Comparison of ENCODE assay signal across 18 mouse cellular contexts in the genomic region with DNA sequence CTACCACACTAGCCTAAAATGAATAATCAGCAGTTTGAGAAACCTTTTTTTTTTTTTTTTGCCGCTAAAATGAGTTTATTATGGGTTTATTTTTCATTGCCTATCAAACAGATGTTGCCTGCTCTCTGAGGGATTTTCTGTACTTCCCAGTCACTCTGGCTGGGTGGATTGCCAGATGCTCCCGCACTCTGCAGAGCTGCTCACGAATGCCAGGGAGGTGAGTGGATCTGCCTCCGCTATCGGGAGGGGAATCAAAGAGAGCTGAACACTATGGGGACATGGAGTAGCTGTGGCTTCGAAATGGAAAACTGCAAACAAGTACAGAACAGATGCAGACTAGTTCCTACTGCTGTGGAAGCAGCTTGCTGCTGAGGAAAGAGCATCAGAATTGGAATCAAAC.
DNase-seq lines count a peak whose midpoint lies in the region; ATAC-seq lines count a peak whose summit lies in the region.
"Had no signal": no experiment of that assay in that cellular context is flagged by ENCODE, and none has a peak within 500 bp of the region (broad histone marks: within the 10 kb centered on the region; RNA-seq: fewer than 3 reads in every experiment).

No protein-coding gene starts in this region.

- no peaks in the 10 kb centered on the region for H3K9me3 ChIP-seq in embryonic facial prominence, embryonic 13.5 days
- no peaks in the 10 kb centered on the region for H3K9me3 ChIP-seq in embryonic facial prominence, embryonic 10.5 days
- H3K9me3 ChIP-seq in midbrain, embryonic 14.5 days (ENCODE audit: control insufficient read depth, low read length): no peaks in the 10 kb centered on the region
- H3K9me3 ChIP-seq in midbrain, embryonic 11.5 days (ENCODE audit: control insufficient read depth, low read length): no peaks in the 10 kb centered on the region
- no peaks in the 10 kb centered on the region for H3K9me3 ChIP-seq in neural tube, embryonic 13.5 days
- H3K9me3 ChIP-seq: liver, embryonic 13.5 days had no signal

- H3K4me1 ChIP-seq in embryonic facial prominence, embryonic 13.5 days: no peaks in the 10 kb centered on the region
- no peaks in the 10 kb centered on the region for H3K4me1 ChIP-seq in embryonic facial prominence, embryonic 10.5 days
- H3K4me1 ChIP-seq in midbrain, embryonic 14.5 days (ENCODE audit: control insufficient read depth, insufficient read depth, low read length): no peaks in the 10 kb centered on the region
- H3K4me1 ChIP-seq in midbrain, embryonic 11.5 days (ENCODE audit: control insufficient read depth, insufficient read depth, low read length): no peaks in the 10 kb centered on the region
- H3K4me1 ChIP-seq in neural tube, embryonic 13.5 days (replicated peaks): no peaks in the 10 kb centered on the region
- H3K4me1 ChIP-seq: liver, embryonic 13.5 days had no signal

- no peak overlapping the region for H3K9ac ChIP-seq in embryonic facial prominence, embryonic 13.5 days
- no peak overlapping the region for H3K9ac ChIP-seq in midbrain, embryonic 14.5 days (replicated peaks; ENCODE audit: low read length)
- H3K9ac ChIP-seq in midbrain, embryonic 11.5 days (ENCODE audit: low read length): no peak overlapping the region
- H3K9ac ChIP-seq in neural tube, embryonic 13.5 days: no peak overlapping the region
- H3K9ac ChIP-seq: liver, embryonic 13.5 days had no signal

- DNase-seq in embryonic facial prominence, embryonic 10.5 days (ENCODE audit: low spot score): no peak
- peak; percentile 37 for DNase-seq in midbrain, embryonic 14.5 days
- no peak for DNase-seq in midbrain, embryonic 11.5 days (ENCODE audit: low spot score, missing footprints)
- DNase-seq in layer of hippocampus, adult 11-12 months (ENCODE audit: low spot score): peak; percentile 17
- no peak for DNase-seq in T-cell, adult 2 months (ENCODE audit: low spot score)
- DNase-seq in kidney, adult 8-10 months: no peak
- DNase-seq: cerebellum, adult 9-10 months; embryo, embryonic 11 days; gastrocnemius, postnatal 10 days; heart, postnatal 4 days; kidney, adult 18-20 months; kidney, postnatal 4 days; liver, embryonic 13.5 days; lung, postnatal 10 days; thymus, postnatal 14 days had no signal

- H3K36me3 ChIP-seq in embryonic facial prominence, embryonic 13.5 days: no peaks in the 10 kb centered on the region
- no peaks in the 10 kb centered on the region for H3K36me3 ChIP-seq in embryonic facial prominence, embryonic 10.5 days (replicated peaks)
- H3K36me3 ChIP-seq in midbrain, embryonic 14.5 days (ENCODE audit: control insufficient read depth, insufficient read depth, low read length): no peaks in the 10 kb centered on the region
- H3K36me3 ChIP-seq in midbrain, embryonic 11.5 days (ENCODE audit: control insufficient read depth, insufficient read depth, low read length): no peaks in the 10 kb centered on the region
- no peaks in the 10 kb centered on the region for H3K36me3 ChIP-seq in neural tube, embryonic 13.5 days
- H3K36me3 ChIP-seq: liver, embryonic 13.5 days had no signal

- H3K4me3 ChIP-seq in embryonic facial prominence, embryonic 13.5 days: no peak overlapping the region
- no peak overlapping the region for H3K4me3 ChIP-seq in embryonic facial prominence, embryonic 10.5 days
- no peak overlapping the region for H3K4me3 ChIP-seq in midbrain, embryonic 14.5 days (replicated peaks; ENCODE audit: low read depth, low read length)
- H3K4me3 ChIP-seq in midbrain, embryonic 11.5 days (ENCODE audit: low read depth, low read length): no peak overlapping the region
- H3K4me3 ChIP-seq in neural tube, embryonic 13.5 days: no peak overlapping the region
- H3K4me3 ChIP-seq: liver, embryonic 13.5 days had no signal

- no peak overlapping the region for H3K27ac ChIP-seq in embryonic facial prominence, embryonic 13.5 days
- no peak overlapping the region for H3K27ac ChIP-seq in embryonic facial prominence, embryonic 10.5 days (replicated peaks)
- H3K27ac ChIP-seq in midbrain, embryonic 14.5 days (replicated peaks; ENCODE audit: low read depth, low read length): no peak overlapping the region
- H3K27ac ChIP-seq in midbrain, embryonic 11.5 days (ENCODE audit: low read depth, low read length): no peak overlapping the region
- peak overlapping the region; percentile 33; the same call in 1 of the 2 replicates for H3K27ac ChIP-seq in neural tube, embryonic 13.5 days (replicated peaks)
- H3K27ac ChIP-seq: liver, embryonic 13.5 days had no signal

- H3K27me3 ChIP-seq in embryonic facial prominence, embryonic 13.5 days: no peaks in the 10 kb centered on the region
- no peaks in the 10 kb centered on the region for H3K27me3 ChIP-seq in embryonic facial prominence, embryonic 10.5 days (replicated peaks; ENCODE audit: low read depth, poor library complexity, severe bottlenecking)
- H3K27me3 ChIP-seq in midbrain, embryonic 14.5 days (ENCODE audit: control insufficient read depth, insufficient read depth, low read length): no peaks in the 10 kb centered on the region
- no peaks in the 10 kb centered on the region for H3K27me3 ChIP-seq in midbrain, embryonic 11.5 days (ENCODE audit: control insufficient read depth, insufficient read depth, low read length)
- H3K27me3 ChIP-seq in neural tube, embryonic 13.5 days: no peaks in the 10 kb centered on the region
- H3K27me3 ChIP-seq: liver, embryonic 13.5 days had no signal

- no peak for ATAC-seq in embryonic facial prominence, embryonic 13.5 days (ENCODE audit: insufficient number of reproducible peaks, insufficient read depth, low FRiP score, low TSS enrichment, low read depth)
- no peak; the same call in 1 of the 2 replicates for ATAC-seq in midbrain, embryonic 14.5 days (ENCODE audit: low FRiP score, low TSS enrichment)
- no peak for ATAC-seq in midbrain, embryonic 11.5 days (ENCODE audit: low FRiP score)
- peak; percentile 85 for ATAC-seq in neural tube, embryonic 13.5 days (ENCODE audit: low read depth)

- WGBS in embryonic facial prominence, embryonic 13.5 days: 49% methylated on average over 6 of the region's 6 CpGs
- WGBS in embryonic facial prominence, embryonic 10.5 days: 78% methylated on average over 6 of the region's 6 CpGs
- WGBS in midbrain, embryonic 14.5 days: 66% methylated on average over 6 of the region's 6 CpGs
- 81% methylated on average over 6 of the region's 6 CpGs for WGBS in midbrain, embryonic 11.5 days
- 57% methylated on average over 6 of the region's 6 CpGs for WGBS in neural tube, embryonic 13.5 days

- peak overlapping the region; percentile 35; the same call in 1 of the 2 replicates for H3K4me2 ChIP-seq in embryonic facial prominence, embryonic 13.5 days
- H3K4me2 ChIP-seq in midbrain, embryonic 14.5 days (ENCODE audit: low read length): no peak overlapping the region
- no peak overlapping the region for H3K4me2 ChIP-seq in midbrain, embryonic 11.5 days
- no peak overlapping the region for H3K4me2 ChIP-seq in neural tube, embryonic 13.5 days
- H3K4me2 ChIP-seq: heart, embryonic 11.5 days; liver, embryonic 13.5 days had no signal

Comparison
In these comparisons a context has a peak if more than half of its experiments do, and no peak if none do; other contexts are left out.
1. DNase-seq: peak in midbrain, embryonic 14.5 days (single experiment) and layer of hippocampus, adult 11-12 months (single experiment); none in embryonic facial prominence, embryonic 10.5 days (single experiment), midbrain, embryonic 11.5 days (single experiment), T-cell, adult 2 months (single experiment) and kidney, adult 8-10 months (0 of 2).